Mouse (Mus musculus) MEL-GATA-1-ER (cell line): ENCODE data around the gene Elmsan1.
"Not testable (repeated sequence)": the region's sequence is repeated elsewhere in the genome, so short reads cannot be mapped to it uniquely, and the experiment has no call there.

Experiments
- DNase-seq: peaks from one replicate; pipeline ENCODE4 v3.0.0-alpha.2; 2012; ENCODE audit warnings: low read depth; ENCODE audit errors: extremely low read depth

Elmsan1 gene

DNA sequence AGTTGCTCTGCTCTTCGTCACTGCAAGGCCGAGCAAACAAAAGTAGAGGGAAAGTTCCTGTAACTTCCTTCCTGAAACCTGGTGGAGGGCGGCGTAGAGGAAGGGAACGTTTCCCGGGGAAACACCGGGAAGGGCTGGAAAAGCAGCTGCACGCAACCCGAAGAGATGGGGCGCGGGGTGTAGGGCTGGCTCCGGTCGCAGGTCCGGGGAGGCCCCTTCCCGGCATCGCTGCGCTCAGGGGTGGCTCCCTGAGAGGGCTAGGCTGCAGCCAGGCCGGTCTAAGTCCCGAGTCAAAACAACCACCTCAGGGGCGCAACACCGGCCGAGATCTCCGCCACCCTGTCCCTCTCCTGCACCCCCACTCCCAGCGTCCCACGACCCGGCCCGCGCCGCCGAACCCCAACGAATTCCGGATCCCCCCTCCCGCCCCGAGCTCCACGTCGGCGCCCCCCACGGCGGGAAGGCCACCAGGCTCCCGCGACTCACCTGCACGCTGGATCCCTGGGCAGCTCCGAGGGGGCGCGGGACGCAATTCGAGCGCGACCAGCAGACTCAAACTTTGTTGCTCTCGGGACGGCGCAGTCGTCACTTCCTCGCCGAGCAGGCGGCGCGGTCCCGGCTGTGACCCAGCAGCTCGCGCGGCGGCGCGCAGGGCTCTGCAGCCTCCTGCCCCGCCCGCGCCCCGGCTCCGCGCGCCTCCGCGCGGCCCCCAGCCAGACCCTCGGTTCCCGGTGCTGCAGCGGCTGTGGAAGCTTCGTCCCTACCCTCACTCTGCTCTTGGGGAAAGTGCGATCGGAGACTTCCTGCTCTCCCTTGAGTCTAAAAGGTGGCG lies at the start of gene Elmsan1:
Elmsan1 (minus strand) TSS at position 593 of the 832 bp plus-strand sequence.
- no peak for DNase-seq

DNA sequence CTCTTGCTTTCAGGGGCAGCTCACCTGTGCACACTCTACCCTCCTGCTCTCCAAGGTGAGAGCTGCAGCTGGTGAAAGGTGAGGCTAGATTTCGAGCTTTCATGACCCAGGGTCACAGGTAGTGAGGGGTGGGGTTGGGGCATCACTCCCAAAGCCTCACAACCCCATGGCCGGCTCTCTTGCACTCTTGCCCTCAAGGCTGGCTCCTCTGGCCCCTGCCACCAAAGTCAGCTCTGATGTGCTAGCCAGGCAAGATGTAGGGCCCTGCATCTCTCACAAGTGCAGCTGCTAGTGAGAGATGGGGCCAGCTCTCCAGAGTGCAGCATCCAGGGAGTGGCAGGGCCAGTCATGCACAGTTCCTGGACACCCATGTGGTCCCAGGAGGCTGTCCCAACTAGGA lies 48.6 kb upstream of the Elmsan1 start:
- DNase-seq, result no peak

DNA sequence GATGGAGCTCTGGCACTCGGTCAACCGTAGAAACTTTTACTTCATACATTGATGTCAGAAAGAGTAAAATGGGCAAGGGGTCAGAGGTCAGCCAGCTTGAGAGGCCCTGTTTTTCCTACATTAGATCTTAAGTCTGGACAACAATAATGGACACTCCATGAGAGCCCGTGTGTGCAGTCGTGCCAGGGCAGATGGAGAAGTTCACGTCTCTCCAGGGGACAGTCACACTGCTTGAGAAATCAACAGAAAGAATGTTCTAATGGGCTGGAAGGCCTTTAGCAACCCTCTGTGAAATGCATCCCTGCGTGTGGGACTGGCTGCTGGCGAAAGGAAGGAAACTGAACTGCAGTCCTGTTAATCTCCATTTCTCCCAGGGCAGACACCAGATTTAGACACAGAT lies 41.7 kb upstream of the Elmsan1 start:
- no peak for DNase-seq

DNA sequence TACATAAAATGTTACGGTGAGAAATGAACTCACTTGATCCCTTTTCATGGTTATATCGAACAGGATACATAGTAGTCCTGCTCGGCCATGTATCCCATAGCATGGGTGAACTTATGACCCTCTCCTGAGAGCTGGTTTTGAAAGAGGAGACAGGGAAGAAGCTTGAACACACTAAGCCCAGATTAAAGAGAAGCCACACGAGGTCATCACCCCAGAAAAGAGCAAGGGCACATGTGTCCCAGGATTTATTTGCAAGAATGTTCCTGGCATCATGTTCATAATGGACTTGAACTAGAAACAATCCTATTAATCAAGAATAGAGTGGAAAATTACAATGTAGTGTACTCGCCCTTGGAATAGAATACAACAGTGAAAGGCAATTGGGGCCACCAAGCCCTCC lies 36.2 kb upstream of the Elmsan1 start:
- no peak for DNase-seq

DNA sequence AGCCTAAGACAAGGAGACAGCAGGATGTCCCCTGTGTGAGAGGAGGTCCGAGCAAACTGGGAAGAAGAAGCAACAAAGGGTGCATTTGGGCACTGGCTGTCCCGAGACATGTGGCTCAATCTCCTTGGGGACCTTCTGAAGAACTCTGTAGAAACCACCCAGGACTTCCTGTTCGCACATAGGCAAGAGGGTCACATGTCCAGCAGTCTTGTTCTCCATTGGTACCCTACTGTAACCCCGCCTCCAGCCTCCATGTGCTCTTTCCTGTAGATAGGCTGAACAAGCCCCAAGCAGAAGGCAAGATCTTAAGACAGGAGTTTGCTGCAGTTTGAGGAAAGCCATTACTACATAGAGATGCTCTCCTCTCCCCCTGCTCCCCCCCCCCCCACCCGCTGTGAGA lies 34.1 kb upstream of the Elmsan1 start:
- no peak for DNase-seq

DNA sequence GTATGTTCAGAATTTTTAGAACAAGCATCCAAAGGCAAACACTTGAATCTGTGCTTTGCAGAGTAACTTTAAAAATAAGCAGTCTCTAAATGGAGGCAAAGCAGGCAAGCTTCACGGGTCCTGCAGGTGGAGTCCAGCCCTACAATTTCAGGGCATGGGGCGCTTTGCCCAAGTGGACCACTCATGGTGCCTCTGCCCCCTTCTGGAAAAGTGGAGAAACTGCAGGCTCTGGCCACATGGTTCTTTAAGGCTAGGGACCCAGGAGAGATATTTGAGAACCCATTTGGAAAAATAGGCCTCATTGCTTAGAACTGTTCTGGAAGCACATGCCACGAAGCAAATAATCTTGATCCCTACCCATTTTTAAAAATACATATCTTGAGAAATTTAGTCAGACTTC lies 30.5 kb upstream of the Elmsan1 start:
- DNase-seq, result peak; percentile 55

DNA sequence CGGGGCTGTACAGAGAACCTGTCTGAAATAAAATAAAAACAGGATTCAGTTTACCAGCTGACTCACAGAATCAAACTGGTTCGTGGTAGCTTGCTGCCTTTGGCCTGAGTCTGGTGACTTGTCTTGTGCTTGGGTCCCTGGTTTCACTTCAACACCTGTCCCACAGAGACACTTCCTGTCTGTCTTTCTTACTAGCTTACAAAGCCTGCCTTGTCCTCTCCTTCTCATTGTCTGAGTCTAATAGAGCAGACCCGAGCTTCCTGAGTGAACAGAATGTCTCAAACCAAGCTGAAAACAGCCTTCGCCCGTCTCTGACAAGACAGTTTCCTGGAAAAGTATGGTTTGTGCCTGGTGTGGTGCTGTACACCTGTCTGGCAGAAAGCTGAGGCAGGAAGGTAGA lies 27.0 kb upstream of the Elmsan1 start:
- no peak for DNase-seq

DNA sequence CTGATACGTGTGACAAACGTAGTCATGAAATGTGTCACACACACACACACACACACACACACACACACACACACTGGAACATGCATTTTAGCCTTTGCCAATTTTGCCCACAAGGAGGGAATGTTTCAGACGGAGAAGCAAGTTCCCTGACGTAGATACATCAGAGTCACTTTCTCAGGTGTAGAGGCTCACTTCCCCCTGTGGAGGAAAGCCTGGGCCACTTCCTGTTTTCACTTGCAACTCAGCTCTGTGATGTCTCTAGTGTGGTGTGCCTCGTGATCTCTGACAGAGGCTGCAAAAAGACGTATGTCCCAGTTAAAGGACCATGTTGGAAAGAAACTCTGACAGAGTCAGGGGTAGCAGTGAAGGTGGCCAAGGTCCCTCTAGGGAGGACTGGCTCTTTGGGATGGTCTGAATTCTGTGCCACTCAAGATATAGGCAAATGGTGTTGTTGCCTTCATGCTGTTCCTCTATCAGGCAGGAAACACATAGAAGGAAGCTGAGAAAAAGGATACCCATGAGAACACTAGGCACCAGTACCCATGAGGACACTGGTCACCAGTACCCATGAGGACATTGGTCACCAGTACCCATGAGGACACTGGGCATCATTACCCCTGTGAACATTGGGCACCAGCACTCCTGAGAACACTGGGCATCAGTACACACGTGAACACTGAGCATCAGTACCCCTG lies 24.5 kb upstream of the Elmsan1 start:
- peak; percentile 68 for DNase-seq

DNA sequence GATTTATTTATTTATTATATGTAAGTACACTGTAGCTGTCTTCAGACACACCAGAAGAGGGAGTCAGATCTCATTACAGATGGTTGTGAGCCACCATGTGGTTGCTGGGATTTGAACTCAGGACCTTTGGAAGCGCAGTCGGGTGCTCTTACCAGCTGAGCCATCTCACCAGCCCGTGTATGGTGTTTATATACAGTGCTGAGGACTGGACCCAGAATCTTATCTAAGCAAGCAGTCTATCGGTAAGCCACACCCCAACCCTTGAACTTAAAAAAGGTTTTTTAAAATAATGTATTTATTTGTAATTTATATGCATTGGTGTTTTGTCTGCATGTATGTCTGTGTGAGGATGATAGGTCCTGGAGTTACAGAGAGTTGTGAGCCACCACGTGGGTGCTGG lies 18.4 kb upstream of the Elmsan1 start:
- not testable (repeated sequence) for DNase-seq

DNA sequence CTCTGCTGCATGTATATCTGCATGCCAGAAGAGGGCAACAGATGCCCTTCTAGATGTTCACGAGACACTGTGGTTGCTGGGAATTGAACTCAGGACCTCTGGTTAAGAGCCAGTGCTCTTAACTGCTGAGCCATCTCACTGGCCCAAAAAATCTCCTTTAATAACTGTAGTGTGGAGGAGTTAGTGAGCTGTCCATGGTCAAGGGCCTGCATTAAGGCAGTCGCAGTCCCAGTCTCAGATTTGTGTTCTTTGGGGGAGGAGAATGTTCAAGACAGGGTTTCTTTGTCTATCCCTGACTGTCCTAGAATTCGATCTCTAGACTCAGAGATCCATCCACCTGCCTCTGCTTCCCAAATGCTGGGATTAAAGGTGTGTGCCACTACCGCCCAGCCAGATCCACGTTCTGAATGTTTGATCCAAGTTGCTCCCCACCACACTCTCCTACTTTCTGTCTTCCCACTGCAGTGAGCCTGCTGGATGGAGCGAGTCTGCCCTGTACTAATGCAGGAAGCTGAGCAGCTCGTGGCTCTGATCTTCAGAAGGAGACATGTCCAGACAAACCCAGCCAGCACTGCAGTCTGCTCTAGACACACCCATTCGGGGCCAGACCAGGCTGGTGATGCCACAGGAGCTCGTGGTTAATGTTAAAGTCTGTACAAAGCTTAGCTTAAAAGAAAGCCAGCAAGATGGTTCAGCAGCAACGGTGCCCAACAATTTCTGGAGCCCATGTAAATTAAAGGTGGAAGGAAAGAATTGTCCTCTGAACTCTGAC lies 17.5 kb upstream of the Elmsan1 start:
- DNase-seq, result no peak

DNA sequence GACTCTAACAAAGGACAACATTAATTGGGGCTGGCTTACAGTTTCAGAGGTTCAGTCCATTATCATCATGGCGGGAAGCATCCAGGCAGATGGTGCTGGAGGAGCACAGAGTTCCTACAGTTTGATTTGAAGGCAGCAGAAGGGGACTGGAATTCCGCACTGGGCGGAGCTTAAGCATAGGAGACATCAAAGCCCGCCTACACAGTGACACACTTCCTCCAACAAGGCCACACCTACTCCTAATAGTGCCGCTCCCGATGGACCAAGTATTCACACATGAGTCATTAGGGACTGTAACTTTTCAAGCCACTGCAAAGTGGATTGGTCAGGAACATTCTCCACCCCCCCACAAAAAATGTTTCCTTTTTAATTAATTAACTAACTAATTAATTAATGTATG lies 16.9 kb upstream of the Elmsan1 start:
- no peak for DNase-seq

DNA sequence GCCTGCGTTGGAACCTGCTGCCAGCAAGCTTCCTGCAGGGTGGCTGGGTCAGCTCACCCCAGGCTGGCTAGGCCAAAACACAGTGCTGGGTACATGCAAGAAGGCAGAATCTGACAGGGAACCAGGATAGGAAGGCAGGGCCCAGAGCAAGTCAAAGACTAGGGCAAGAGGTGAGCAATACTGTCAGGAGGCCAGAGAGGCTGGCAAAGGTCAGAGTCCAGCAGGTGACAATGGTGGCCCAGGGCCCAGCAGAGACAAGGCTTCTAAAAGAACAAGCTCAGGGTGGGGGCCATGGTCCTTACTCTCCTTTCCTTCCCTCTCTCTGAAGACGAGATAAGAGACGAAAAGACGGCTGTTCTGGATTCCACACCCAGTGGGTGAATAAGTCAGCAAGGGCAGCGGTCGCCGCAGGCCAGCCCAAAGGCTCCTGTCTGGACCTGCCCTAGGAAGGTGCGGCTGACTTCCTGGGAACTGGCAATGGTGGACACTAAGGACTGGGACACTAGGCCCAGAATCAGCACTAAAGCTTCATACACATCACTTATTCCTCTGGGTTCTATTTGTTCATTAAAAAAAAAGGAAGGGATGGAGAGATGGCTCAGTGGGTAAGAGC lies 14.9 kb upstream of the Elmsan1 start:
- no peak for DNase-seq

DNA sequence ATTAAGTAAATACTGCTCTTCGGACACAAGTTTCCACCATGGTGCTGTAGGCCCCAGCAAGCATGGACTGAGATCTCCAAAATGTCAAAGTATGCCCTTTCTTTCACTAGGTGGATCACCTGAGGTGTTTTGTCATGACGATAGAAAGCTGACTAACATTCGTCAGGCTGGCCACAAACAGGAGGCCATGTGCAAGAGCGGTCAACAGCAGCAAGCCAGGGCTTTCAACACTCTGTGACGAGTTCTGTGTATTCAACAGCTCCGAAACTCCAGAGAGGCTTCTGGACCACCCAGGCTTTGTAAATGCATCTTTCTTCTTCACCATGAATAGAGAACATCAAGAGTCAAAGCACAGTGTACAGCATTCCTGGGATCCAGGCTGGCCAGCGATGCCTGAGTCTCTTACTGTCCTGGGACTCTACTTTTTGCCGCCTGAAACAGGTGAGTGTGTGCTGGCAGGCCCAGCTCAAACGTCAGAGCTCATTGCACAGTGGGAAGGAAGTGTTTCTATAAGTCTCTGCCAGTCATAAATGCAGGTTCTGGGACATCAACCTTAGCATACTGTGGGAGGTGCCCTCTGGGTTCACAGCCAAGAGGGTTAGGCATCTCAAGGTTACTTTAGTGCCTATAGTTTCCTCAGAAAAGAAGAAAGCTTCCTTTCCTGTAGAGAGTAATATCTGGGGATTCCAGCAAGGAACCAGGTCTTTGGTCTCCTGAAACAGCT lies 7.6 kb upstream of the Elmsan1 start:
- DNase-seq, result no peak

DNA sequence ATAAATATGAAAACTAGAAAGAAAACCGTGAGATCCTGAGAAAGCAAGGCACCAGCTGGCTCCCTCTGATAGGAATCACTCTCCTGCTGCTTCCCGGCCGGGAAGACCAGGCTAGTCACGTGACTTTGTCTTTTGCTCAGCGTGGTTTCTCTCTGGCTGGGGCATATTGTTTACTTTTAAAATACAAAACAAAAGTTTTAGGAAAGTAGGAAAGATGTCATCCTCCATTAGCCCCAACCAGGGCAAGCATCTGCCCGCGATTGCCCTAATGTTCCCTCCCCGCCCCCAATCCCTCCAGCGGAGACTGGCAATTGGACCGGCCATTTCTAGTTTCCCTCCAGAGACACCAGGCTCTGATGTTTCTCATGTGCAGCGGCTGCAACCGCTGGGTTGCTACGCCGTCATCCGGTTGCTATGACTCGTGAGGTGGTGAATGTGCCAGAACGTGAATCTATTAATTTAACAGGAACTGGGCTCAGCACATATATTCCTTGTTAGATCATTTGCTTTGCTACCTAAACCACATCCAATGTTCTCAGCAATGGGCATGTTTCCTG lies 3.8 kb upstream of the Elmsan1 start:
- no peak for DNase-seq

DNA sequence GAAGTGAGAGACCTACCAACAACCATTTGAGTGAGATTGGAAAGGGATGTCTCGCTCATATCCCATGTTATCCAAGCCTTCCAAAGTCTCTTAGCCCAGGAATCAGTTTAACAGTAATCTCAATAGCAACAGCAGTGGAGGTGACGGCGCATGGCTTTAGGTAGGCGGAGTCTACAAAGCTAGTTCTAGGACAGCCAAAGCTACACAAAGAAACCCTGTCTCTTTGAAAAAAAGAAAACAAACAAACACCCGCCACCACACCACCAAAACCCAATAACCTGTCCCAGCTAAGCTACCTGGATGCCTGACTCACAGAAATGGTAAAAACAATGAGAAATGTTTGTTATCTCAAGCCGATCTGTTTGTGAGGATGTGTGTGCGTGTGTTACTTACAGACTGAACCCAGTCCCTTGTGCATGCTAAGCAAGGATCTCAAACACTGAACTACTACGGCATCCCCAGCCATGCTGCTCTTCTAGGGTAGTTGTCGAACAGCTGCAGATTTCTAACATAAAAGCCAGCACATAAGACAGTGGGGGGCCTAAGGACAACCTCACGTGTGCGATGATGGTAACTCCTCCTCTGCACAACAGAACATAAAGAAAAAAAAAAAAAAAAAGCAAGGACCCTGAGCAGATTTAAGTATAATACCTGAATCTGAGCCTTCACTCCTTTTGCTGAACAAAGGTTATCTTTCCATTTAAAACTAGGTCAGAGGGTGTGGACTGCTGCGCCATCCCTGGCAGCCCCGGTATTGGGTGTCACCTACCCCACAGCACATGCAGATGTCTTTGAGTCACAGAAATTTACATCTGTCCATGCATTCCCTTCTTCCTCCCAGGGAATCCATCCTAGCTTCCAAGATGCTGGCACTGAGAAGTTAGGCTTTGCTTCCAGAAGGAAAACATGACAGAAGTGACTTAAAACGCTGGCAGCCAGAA lies 2.5 kb upstream of the Elmsan1 start:
- DNase-seq, result no peak

DNA sequence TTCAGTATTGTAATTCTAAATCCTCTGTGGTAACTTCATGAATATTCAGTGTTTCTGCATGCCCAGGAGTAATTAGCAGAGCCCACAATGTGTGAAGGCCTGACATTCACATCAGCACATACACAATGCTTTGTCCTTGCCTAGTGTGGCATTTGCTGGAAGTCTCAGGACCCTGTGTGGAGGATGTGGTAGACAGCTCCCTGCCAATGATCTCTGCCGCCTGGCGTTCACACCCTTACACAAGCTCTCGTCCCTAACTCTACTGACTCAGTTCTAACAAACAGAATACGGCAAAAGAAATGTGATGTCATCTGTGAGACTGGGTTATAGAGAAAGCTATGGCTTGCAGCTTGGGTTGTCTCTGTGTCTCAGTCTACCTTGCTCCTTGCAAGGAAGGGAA lies 1.8 kb upstream of the Elmsan1 start:
- DNase-seq, result no peak

DNA sequence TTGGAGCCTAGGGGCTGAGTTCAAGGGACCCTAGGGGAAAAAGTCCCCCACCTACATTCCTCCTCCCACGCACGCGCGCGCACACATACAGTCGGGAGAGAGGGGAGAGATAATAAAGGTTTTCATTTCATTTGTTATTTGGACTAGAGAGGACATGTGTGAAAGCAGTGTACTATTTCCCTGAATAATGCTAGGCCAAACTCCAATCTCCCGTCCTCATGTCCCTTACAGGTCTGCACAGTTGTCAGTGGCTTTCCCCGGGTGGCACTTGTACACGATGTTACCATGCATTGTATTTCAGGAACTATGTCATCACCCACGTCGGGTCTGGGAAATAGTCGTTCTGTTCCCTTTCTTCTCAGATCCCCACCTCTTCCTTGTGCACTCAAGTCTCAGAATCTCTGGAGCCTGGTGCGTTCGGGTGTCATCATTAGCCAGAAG lies 460 bp upstream of the Elmsan1 start:
- no peak for DNase-seq

DNA sequence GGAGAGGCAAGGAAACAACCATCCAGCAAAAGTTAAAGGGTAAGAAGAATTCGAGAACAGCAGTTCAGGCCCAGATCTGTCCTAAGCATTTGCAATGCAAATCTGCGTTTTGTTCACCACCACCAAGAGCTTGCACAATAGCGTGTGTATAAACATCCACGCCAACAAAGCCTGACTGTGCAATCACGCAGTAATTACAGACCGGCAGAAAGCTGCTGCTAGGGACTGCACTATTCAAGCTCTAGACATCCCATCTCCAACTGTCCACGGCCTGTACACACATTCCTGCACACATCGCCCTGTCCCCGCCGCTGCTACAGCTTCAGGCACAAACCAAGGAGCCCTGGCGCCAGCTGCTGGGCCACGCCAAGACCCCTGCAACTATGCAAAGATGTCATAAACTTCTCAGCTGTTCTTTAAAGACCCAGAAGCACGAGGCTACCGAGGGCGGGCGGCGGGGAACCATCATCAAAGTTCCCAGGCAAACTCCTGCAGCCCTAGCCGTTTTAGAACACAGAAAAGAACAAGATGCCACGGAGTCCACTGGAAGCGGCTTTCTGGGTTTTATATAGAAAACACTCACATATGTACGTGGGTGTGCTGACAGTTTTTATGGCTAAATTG lies 1.1 kb downstream of the Elmsan1 start:
- DNase-seq, result no peak

DNA sequence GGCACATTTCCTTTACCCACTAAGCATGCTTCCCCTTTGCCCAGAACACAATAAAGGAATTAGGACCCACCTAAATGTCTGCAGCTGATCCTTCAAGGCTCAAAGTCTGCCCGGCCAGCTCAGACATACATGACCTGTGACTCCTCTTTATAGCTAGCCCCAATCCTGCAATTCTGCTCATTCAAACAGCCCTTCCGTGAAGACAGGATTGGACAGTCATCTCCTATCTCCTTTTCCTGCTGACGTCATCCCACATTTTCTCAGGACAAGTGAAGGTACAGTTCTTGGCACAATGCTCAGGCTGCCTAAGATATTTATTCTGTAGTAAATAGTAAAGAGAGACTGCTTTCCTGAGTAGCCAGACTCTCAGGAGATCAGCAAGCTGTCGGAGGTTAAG lies 1.6 kb downstream of the Elmsan1 start:
- no peak for DNase-seq
